Mouse (Mus musculus) forebrain, embryonic 10.5 days (tissue): ENCODE data around the gene Gli1. TPM values are rescaled to one million over a fixed set of nuclear protein-coding genes. Genes with fewer than 3 reads are reported as not detected.
A peak's percentile ranks its signal among the peaks of the same experiment; 100 is the strongest.
"Not testable (repeated sequence)": the region's sequence is repeated elsewhere in the genome, so short reads cannot be mapped to it uniquely, and the experiment has no call there.

Experiments used
- DNase-seq: peaks from one replicate; pipeline ENCODE4 v3.0.0-alpha.2; 2017; ENCODE audit warnings: low spot score; ENCODE audit errors: extremely low spot score
- H3K27ac ChIP-seq: fragments of 300-500 bp; sonication (generic); 2 replicates; pipeline ENCODE4 v1.5.1; 2016; ENCODE audit warnings: mild to moderate bottlenecking
- H3K27me3 ChIP-seq: fragments of 300-500 bp; sonication (generic); 2 replicates; pipeline ENCODE4 v1.6.1; 2016; ENCODE audit warnings: mild to moderate bottlenecking; ENCODE audit not compliant: poor library complexity, severe bottlenecking
- H3K36me3 ChIP-seq: fragments of 300-500 bp; sonication (generic); replicated peaks from 2 replicates; pipeline ENCODE4 v1.6.1; 2016; ENCODE audit warnings: mild to moderate bottlenecking, moderate library complexity
- H3K4me1 ChIP-seq: fragments of 300-500 bp; sonication (generic); 2 replicates; pipeline ENCODE4 v1.6.1; 2016
- H3K4me3 ChIP-seq: fragments of 300-500 bp; sonication (generic); 2 replicates; pipeline ENCODE4 v1.5.1; 2016; ENCODE audit warnings: mild to moderate bottlenecking, moderate library complexity
- H3K9me3 ChIP-seq: fragments of 300-500 bp; sonication (generic); 2 replicates; pipeline ENCODE4 v1.6.1; 2016; ENCODE audit warnings: mild to moderate bottlenecking, moderate library complexity
- WGBS: fragments of 180-500 bp; shearing (Covaris S2); methylation state at CpG from one replicate; pipeline ENCODE4 v1.1.7; 2016; 5-methylcytosine and 5-hydroxymethylcytosine counted together
- polyA plus RNA-seq: library from polyadenylated mRNA; unstranded; fragments of >200 nt; fragmentation: Nextera tagmentation; extraction: Ambion mirVana; gene quantifications from 2 replicates; pipeline ENCODE4 v1.2.1, GENCODE M21; 2016

Gli1 gene
- polyA plus RNA-seq, 1 experiment from 2014 or later: 7.0 TPM

DNA sequence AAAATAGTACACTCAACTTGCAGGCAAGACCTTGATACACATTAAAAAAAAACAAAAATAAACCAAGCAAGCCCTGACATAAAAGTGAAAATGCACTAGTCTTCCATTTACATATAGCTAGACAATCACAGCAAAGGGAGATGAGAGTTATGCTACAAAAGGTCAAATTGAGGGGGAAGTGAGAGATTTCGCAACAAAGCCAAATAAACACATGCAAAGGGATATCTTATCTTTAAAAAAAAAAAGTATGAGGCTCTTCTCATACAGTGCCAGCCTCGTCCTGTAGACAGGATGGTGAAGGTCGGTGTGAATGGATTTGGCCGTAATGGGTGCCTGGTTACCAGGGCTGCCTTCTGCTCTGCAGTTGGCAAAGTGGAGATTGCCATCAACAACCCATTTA lies 28.9 kb downstream of the Gli1 start:
- H3K4me1 ChIP-seq: peaks cover 13% of the 10 kb centered on the region
- 81% methylated on average over 4 of the region's 4 CpGs for WGBS
- no peaks in the 10 kb centered on the region for H3K9me3 ChIP-seq
- no peaks in the 10 kb centered on the region for H3K27me3 ChIP-seq
- H3K36me3 ChIP-seq: peaks cover 25% of the 10 kb centered on the region
- DNase-seq: no peak
- no peak overlapping the region for H3K4me3 ChIP-seq
- no peak overlapping the region for H3K27ac ChIP-seq

DNA sequence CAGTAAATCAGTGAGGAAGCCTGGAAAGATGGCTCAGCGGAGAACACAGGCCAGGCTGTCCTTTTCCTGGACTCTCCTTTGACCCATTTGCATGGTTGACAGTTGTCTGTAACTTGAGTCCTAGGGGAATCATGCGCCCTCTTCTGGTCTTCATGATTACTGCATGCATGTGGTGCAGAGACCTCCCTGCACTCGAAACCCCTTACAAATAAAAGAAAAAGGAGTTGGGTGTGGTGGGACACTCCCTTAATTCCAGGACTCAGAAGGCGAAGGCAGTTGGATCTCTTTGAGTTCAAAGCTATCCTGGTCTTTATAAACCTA lies 29.5 kb downstream of the Gli1 start:
- peak overlapping the region; percentile 94 for H3K27ac ChIP-seq
- peaks cover 30% of the 10 kb centered on the region for H3K36me3 ChIP-seq
- no peaks in the 10 kb centered on the region for H3K9me3 ChIP-seq
- no peaks in the 10 kb centered on the region for H3K27me3 ChIP-seq
- H3K4me3 ChIP-seq: peak overlapping the region; percentile 84
- WGBS: 1% methylated on average over 4 of the region's 4 CpGs
- H3K4me1 ChIP-seq: peaks cover 13% of the 10 kb centered on the region
- DNase-seq: peak; percentile 85

DNA sequence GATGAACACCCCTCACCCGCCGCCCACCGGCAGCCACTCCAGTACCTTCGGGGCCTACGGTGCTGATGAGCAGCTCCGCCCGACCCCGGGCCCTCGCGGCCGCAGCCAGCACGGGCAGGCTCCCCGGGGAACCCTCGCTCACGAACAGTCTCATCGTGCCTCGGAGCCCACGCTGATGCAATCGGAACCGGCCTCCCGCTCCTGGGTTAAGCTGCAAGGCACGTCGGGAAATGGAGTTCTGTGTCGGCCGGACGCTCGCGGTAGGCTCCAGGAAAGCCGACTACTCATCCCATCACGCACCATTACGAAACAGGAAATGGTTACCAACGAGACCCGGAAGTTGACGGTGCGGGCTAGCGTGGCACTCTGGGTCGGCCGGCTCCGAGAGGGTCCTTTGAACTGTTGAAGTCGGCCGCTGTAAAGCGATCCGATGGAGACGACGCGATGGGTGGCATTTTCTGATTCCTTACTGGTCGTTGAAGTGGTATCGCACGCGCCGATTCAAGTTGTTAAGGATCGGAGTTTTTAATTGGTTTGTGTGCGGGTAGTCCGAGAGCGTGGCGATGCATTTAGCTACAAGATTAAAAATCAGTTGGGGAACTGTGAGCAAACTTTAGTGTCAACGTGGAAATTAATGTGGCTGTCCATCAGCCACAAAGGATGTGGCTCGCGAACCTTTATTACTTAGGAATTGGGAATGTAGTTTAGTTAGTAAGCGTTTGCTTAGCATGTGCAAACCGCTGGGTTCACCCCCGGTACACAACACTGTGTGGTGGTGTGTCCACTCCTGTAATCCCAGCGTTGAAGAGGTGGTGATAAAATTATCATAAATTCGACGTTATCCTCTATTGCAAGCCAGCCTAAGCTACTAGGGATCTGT lies 30.1 kb downstream of the Gli1 start, which contains the start of gene Mars:
Mars (minus strand) TSS at position 311 of the 880 bp plus-strand sequence.
- peak within 1 kb of the TSS; percentile 94 for H3K27ac ChIP-seq
- peaks cover 13% of the 10 kb centered on the region for H3K4me1 ChIP-seq
- no peaks in the 10 kb centered on the region for H3K27me3 ChIP-seq
- peaks cover 36% of the 10 kb centered on the region for H3K36me3 ChIP-seq
- peak; percentile 95 for DNase-seq
- WGBS: under 1% methylated on average over 65 of the region's 65 CpGs
- no peaks in the 10 kb centered on the region for H3K9me3 ChIP-seq
- H3K4me3 ChIP-seq: peak within 1 kb of the TSS; percentile 84

DNA sequence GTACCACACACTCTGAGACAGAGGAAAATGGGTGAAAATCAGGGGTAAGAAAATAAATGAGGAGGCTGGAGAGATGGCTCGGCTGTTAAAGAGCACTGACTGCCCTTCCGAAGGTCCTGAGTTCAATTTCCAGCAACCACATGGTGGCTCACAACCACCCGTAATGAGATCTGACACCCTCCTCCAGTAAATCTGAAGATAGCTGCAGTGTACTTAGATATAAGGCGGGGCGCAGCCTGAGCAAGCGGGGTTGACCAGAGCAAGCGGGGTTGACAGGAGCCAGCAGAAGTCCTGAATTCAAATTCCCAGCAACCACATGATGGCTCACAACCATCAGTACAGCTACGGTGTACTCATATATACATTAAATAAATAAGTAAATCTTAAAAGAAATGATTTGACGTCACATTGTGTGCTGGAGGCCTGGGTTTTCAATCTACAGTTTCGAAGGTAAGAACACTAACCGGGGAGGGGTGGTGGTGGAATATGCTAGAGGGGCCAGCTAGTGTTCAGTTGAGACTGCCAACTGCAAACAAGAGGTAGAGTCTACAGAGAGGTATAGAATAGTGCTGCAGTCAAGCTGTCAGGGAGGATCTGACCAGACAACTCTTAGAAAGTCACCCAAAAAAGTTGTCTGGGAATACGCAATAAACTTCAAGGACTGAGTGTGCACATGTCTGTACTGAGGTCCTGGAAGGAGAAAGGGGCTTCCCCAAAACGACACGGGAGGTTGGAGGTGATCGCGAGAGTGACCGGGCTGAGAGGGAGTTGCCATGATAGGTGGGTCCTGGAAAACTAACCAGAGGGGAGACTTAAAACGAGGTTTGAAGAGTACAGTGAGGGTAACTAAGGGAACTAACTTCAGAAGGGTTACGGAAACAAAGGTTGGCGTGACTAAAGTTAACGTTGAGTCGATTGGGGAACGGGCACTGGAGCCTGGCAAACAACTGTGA lies 31.0 kb downstream of the Gli1 start:
- Histone ChIP-seq H3K27ac (peak overlapping the region; percentile 94), H3K4me3 (peak overlapping the region; percentile 84), H3K4me1 (peaks cover 13% of the 10 kb centered on the region), H3K9me3 (no peaks in the 10 kb centered on the region), H3K27me3 (no peaks in the 10 kb centered on the region), H3K36me3 (peaks cover 45% of the 10 kb centered on the region)
- WGBS: 40% methylated on average over 23 of the region's 23 CpGs
- no peak for DNase-seq

DNA sequence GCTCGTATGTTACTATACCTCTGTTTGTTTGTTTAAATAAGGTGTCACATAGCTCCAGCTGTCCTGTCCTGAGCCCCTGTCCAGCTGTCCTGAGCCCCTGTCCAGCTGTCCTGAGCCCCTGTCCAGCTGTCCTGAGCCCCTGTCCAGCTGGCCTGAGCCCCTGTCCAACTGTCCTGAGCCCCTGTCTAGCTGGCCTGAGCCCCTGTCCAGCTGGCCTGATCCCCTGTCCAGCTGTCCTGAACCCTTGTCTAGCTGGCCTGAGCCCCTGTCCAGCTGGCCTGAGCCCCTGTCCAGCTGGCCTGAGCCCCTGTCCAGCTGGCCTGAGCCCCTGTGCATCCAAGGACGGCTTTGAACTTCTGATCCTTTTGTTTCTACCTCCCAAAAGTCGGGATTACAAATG lies 32.6 kb downstream of the Gli1 start:
- not testable (repeated sequence) for H3K27me3 ChIP-seq, DNase-seq, H3K27ac ChIP-seq, H3K9me3 ChIP-seq, H3K4me3 ChIP-seq
- Histone ChIP-seq H3K4me1 (peaks cover 13% of the 10 kb centered on the region), H3K36me3 (peaks cover 62% of the 10 kb centered on the region)
- 90% methylated on average over 3 of the region's 3 CpGs for WGBS

DNA sequence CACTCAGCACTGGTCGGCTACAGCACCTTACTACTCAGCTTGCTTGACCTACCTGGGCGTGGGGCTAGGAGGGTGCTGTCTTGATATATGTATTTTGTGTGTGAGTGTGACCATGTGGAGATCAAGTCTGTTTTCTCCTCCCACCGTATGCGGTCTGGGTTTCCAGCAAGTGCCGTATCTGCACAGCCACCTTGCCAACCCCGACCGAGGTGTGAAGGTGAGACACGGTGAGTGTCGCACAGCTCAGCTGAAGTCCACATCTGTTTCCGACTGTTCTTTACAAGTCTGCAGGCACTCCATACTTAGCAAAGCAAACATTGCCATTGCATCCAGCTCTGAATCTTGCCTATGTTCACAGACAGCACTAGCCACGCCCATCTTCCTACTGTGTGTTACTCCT lies 38.6 kb downstream of the Gli1 start:
- H3K36me3 ChIP-seq: peaks cover 100% of the 10 kb centered on the region
- H3K4me1 ChIP-seq: no peaks in the 10 kb centered on the region
- 92% methylated on average over 11 of the region's 11 CpGs for WGBS
- H3K4me3 ChIP-seq: no peak overlapping the region
- H3K9me3 ChIP-seq: no peaks in the 10 kb centered on the region
- no peak for DNase-seq
- no peak overlapping the region for H3K27ac ChIP-seq
- no peaks in the 10 kb centered on the region for H3K27me3 ChIP-seq

DNA sequence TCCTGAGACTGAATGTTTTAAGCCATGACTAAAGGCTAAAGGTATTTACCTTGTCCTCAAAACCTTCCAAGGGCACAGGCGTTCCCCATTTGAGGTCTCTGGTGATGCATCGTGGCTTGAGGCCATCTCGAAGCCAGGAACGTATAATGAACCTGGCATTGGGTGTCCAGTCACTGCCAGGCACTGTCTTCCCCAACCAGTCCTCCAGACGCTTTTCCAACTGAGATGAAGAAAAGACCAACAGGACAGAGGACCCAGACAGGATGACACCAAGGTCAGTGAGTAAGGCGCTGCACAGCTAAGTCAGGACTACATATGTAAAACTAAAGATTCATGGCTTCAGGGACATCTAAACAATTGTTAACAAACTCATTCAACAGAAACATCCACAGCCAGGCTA lies 41.4 kb downstream of the Gli1 start:
- Histone ChIP-seq H3K4me3 (no peak overlapping the region), H3K27ac (no peak overlapping the region), H3K36me3 (peaks cover 100% of the 10 kb centered on the region), H3K27me3 (no peaks in the 10 kb centered on the region), H3K9me3 (no peaks in the 10 kb centered on the region), H3K4me1 (no peaks in the 10 kb centered on the region)
- 92% methylated on average over 6 of the region's 6 CpGs for WGBS
- no peak for DNase-seq

DNA sequence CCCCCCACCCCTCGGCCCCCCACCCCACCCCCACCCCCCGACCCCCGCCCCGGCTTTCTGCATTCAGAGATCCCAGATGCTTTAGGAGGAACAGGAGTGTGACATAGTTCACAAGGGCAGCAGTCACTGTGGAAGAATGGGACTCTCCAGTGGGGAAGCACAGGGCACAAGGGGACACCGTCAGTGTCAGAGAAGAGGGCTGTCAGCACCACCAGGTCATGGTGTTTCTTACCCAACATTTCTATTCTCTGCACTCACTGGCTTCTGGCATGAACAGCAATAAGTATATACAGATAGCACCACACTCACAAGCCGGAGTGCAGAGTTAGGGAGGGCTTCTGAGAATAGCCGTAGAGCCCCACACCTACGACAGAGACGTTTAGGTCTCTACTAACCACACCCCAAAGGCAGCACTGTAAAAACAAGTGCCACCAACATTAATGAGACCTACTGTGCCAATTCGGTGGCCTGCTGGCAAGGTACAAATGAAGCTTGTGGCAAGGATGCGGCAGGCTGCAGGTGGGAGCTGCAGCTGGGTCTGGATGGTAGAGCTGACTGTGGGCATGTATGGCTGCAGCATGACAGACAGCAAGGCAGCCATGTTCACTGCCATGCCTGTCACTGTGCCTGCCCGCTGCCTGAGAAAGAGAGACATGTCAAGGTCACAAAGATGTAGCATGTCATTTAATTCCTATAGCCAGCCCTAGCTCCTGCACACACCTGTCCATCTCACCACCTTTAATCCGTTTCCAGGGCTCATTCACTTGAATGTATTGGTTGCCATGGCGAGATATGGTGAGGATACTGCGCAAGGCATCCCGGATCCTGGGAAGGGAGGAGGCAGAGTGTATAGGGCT lies 44.5 kb downstream of the Gli1 start:
- Histone ChIP-seq H3K9me3 (no peaks in the 10 kb centered on the region), H3K4me3 (no peak overlapping the region), H3K27ac (no peak overlapping the region), H3K4me1 (peaks cover 4% of the 10 kb centered on the region), H3K36me3 (peaks cover 99% of the 10 kb centered on the region), H3K27me3 (no peaks in the 10 kb centered on the region)
- 92% methylated on average over 16 of the region's 16 CpGs for WGBS
- DNase-seq: no peak

DNA sequence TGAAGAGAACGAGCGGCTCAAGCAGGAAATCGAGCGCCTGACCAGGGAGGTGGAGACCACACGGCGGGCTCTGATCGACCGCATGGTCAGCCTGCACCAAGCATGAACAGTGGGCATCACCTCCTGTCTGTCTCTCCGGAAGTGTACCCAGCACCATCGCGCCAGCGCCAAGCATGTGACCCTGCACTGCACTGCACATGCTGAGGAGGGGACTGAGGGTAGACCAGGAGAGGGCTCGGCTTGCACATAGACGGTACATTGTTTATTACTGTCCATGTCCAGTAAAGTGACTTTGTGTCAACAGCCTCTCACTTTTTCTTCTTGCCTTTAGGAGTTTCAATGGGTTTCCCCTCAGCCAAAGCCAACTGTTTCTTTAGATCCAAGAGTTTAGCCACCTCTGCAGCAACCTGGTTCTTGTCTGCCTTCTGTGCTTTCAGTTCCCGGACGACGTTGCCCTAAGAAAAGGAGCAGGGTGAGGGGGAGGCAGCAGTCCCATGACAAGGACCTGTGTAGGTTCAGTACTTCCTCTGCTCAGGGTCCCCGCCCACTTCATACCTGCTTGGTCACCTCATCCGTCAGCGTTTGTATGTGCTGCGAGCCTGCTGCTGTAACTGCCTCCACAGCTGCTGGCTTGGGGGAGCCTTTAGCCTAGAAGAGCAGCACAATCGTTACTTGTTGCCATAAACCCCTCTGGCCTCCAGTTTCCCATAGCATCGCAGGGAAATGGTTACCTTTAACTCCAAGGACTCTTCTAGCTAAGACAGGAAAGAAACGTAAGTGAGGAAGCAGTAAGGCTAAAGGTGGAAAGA lies 45.6 kb downstream of the Gli1 start:
- no peak for DNase-seq
- Histone ChIP-seq H3K27me3 (no peaks in the 10 kb centered on the region), H3K36me3 (peaks cover 92% of the 10 kb centered on the region), H3K9me3 (no peaks in the 10 kb centered on the region), H3K27ac (no peak overlapping the region), H3K4me3 (no peak overlapping the region), H3K4me1 (peaks cover 15% of the 10 kb centered on the region)
- 95% methylated on average over 24 of the region's 24 CpGs for WGBS

DNA sequence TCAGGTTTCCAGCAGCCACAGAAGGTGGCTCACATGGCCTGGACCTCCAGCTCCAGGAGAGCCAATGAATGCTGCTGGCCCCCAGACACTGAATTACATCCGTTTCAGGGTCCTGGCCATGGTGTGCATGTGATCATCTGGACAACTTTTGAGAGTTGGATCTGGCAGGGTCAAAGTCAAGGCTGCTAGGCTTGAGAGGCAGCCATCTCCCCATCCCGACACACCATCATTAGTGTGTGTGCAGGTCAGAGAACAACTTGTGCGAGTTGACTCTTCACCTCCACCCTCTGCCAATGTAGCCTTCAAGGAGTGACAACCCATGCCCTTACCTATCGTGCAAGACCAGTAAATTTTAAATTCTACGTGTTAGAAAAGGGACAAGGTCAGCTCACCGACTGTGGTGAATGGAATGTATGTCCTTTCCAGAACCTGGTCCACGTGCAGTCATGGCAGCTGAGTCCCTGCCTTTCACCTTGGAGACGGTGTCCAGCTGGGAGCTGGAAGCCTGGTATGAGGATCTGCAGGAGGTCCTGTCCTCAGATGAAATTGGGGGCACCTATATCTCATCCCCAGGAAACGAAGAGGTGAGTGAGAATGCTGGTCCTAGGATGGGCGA lies 46.8 kb downstream of the Gli1 start:
- Histone ChIP-seq H3K27ac (no peak overlapping the region), H3K36me3 (peaks cover 80% of the 10 kb centered on the region), H3K4me1 (peaks cover 23% of the 10 kb centered on the region), H3K27me3 (no peaks in the 10 kb centered on the region), H3K4me3 (no peak overlapping the region), H3K9me3 (no peaks in the 10 kb centered on the region)
- 94% methylated on average over 10 of the region's 10 CpGs for WGBS
- DNase-seq: no peak

DNA sequence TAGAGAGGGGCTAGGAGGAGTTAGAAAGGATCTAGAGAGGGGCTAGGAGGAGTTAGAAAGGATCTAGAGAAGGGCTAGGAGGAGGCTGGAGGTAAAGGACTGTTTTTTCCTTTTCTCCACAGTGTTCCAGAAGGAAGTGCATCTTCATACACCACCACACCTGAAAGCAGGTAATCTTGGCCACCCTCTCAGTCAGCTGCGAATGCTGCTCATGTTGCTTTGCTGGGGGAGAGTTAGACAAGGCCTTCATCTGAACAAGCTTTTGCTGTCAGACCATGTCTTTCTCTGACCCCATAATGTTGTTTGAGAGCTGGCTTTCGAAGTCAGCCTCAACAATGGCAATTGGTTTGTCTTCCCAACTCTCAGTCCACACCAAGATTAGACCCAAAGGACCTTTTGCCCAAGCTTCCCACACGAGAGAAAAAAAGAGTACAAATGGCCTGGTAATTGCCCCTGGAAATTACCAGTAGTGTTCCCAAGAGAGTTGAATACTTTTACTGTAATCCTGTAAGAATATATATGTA lies 48.1 kb downstream of the Gli1 start:
- Histone ChIP-seq H3K36me3 (peaks cover 67% of the 10 kb centered on the region), H3K9me3 (no peaks in the 10 kb centered on the region), H3K4me1 (peaks cover 35% of the 10 kb centered on the region), H3K4me3 (no peak overlapping the region), H3K27ac (no peak overlapping the region), H3K27me3 (no peaks in the 10 kb centered on the region)
- no peak for DNase-seq
- 89% methylated on average over 3 of the region's 3 CpGs for WGBS
